Mouse (Mus musculus) right cerebral cortex, postnatal 4 days (tissue): ENCODE measurements at regions not wholly inside any gene's neighbourhood (a gene's known extent, or its start where the extent isn't known, plus 50 kb on each side); places are given as distances from the start of the nearest gene placed in this dataset.

Source experiments
- DNase-seq: peaks from one replicate; pipeline ENCODE4 v3.0.0-alpha.2; 2022

DNA sequence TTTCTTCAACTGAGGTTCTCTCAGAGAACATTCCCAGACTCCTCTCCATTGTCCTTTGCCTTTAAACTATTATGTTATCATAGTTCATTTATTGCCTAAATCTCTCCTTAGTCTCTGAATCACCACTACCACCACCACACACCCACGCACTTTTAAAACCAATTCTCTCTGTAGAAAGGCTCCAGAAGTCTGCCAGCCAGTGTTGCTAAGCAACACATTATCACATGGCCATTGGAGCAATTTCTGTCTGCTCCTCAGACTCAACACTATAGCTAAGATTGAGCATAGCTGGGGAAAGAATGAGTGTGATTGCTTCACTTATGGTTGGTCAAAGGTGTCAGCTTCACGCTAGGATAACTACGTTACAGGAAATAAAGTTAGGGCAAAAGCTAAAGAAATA is 59.3 kb downstream of the Trap1a start:
- DNase-seq: no peak

DNA sequence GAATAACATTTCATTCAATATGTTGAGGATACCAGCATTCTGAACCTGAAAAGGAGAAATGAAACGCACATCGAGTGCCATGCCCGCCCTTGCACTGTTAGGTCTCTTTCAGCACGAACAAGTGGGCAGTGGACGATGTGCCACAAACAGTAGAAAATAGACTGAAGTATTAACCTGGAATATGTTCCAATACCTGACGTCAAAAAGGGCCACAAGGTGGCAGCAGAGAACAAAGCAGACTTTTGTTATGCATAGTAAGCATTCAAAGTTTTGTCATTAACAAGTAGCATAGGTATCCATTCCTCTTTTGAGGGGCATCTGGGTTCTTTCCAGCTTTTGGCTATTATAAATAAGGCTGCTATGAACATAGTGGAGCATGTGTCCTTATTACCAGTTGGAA is 63.5 kb upstream of the D330045A20Rik start:
- DNase-seq: peak; percentile 76

DNA sequence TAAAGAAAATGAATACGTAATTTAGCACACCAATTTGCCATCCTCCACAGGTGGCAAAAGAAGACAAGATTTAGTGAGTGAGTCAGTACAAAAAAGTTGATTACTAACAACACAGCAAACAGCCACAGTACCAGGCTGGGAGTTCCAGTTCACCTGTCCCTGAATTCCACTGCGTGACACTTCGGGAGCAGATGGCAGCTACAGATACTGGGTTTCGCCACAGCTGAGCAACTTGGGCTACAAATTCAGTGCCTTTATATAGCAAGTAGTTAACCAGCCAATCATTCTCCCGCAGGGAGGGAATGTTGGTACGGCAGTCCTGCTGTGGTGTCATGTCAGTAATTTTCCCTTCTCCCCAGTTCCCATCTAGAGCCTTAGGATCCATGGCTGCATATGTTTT is 60.3 kb upstream of the D330045A20Rik start:
- DNase-seq: no peak

DNA sequence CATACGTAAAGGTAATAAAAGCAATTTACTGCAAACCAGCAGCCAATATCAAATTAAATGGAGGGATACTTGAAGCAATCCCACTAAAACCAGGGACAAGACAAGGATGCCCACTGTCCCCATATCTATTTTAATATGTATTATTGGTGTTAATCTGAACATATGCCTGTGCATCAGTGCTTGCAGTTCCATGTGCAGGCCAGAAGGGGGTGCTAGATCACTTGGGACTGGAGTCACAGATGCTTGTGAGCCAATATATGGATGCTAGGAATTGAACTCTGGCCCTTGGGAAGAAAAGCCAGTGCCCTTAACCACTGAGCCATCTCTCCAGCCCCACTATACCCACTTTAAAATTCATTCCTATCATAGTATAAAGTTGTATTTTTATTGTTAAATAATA is 55.9 kb upstream of the D330045A20Rik start:
- no peak for DNase-seq
